Mouse (Mus musculus): ENCODE measurements around the gene Elmo1. TPM values are rescaled to one million over a fixed set of nuclear protein-coding genes. Genes with fewer than 3 reads are reported as not detected.

Elmo1 gene
- polyA plus RNA-seq, 1 experiment from 2014 or later = 49.5 TPM

DNA sequence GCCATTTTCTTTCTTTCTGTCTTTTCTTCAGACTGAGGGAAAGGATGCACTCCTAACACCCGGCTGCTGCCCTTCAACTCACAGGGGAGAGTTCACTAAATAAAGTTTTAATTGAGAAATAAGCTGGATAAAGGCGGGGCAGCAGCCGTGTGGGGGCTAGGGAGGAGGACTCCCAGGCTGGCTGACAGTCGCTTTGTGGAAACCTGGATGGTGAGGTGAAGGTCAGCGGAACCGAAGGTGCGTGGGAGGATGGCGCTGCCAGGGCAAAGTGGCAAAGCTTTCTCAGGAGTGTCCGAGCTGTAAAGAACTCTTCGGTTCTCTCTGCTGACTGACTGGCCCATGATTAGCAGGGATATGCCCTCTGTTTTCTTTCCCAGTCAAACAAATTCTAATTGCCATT lies 40.2 kb upstream of the Elmo1 start:
- Histone ChIP-seq H3K4me3 (ENCODE audit: low read depth, low read length) (no peak overlapping the region), H3K9ac (replicated peaks; ENCODE audit: low read depth, low read length) (no peak overlapping the region), H3K27ac (ENCODE audit: low read depth, low read length) (no peak overlapping the region), H3K4me1 (ENCODE audit: control insufficient read depth, insufficient read depth, low read length) (no peaks in the 10 kb centered on the region), H3K27me3 (ENCODE audit: control insufficient read depth, insufficient read depth, low read length) (no peaks in the 10 kb centered on the region), H3K4me2 (ENCODE audit: low read depth, low read length) (no peak overlapping the region), H3K36me3 (ENCODE audit: control insufficient read depth, insufficient read depth, low read length) (no peaks in the 10 kb centered on the region), H3K9me3 (ENCODE audit: control insufficient read depth, low read length) (no peaks in the 10 kb centered on the region)
- WGBS = 94% methylated on average over 10 of the region's 10 CpGs
- ATAC-seq (ENCODE audit: low read depth) = no peak

DNA sequence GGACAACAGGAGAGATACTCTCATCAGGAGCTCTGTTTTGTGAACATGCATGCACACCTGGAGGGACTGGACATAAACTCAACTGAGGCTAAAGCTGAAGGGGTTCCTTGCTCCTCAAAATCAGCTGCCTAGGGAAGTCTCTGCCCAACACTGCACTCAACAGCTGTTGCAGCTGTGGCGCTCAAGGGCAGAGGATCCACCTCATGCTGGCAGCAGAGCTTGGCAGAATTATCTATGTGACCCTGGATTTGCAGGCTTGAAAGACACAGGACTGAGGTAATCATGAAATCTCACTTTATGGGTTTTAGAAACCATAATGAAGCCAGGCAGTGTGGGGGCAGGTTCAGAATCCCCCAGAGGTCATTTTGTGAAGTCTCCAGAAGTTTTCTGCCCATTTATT lies 32.5 kb upstream of the Elmo1 start:
- H3K27ac ChIP-seq (ENCODE audit: low read depth, low read length) = no peak overlapping the region
- H3K4me3 ChIP-seq (ENCODE audit: low read depth, low read length) = no peak overlapping the region
- H3K4me1 ChIP-seq (ENCODE audit: control insufficient read depth, insufficient read depth, low read length) = no peaks in the 10 kb centered on the region
- no peaks in the 10 kb centered on the region for H3K36me3 ChIP-seq (ENCODE audit: control insufficient read depth, insufficient read depth, low read length)
- H3K4me2 ChIP-seq (ENCODE audit: low read depth, low read length) = no peak overlapping the region
- ATAC-seq (ENCODE audit: low read depth) = no peak
- H3K27me3 ChIP-seq (ENCODE audit: control insufficient read depth, insufficient read depth, low read length) = no peaks in the 10 kb centered on the region
- H3K9me3 ChIP-seq (ENCODE audit: control insufficient read depth, low read length) = no peaks in the 10 kb centered on the region
- H3K9ac ChIP-seq (replicated peaks; ENCODE audit: low read depth, low read length) = no peak overlapping the region
- WGBS = 80% methylated on average over 1 of the region's 1 CpGs

DNA sequence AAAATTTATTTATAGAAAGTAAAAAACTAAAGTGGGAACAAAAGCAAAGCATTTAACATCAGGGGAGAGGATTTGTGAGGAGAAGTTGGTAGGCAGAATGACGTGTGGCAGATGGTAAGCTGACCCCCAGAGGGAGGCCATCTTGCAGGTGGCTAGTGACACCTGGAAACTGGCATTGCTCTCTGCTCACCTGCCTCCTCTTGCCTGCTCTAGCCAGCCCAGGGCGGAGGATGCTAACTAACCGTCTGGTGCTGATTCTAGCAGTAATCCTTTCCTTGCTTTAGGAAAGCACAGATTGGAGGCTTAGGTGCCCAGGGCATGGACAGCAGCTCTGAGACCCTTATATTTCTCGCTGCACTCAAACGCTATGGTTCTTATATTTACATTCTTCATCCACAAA lies 29.4 kb upstream of the Elmo1 start:
- Histone ChIP-seq H3K9ac (replicated peaks; ENCODE audit: low read depth, low read length) (no peak overlapping the region), H3K4me2 (ENCODE audit: low read depth, low read length) (no peak overlapping the region), H3K36me3 (ENCODE audit: control insufficient read depth, insufficient read depth, low read length) (no peaks in the 10 kb centered on the region), H3K27me3 (ENCODE audit: control insufficient read depth, insufficient read depth, low read length) (no peaks in the 10 kb centered on the region), H3K9me3 (ENCODE audit: control insufficient read depth, low read length) (no peaks in the 10 kb centered on the region), H3K27ac (ENCODE audit: low read depth, low read length) (no peak overlapping the region), H3K4me1 (ENCODE audit: control insufficient read depth, insufficient read depth, low read length) (no peaks in the 10 kb centered on the region), H3K4me3 (ENCODE audit: low read depth, low read length) (no peak overlapping the region)
- no peak for ATAC-seq (ENCODE audit: low read depth)
- 84% methylated on average over 5 of the region's 5 CpGs for WGBS

DNA sequence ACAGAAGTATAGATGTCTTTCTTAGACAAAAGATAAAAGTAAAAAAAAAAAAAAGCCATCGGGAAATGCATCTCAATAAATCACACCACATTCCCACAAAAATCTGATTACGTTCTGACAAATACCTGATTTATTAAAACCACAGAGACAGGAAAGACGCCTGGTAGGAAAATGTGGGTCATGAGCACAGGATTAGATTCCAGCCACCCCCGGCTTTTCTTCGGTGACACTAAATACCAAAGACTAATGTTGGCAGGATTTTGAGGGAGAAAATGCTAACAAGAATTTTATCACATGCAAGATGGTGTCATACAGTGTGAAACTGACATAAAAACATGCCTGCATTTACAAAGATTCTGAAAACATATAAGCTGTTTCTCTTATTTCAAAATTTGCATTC lies 27.1 kb upstream of the Elmo1 start:
- H3K4me3 ChIP-seq (ENCODE audit: low read depth, low read length) = no peak overlapping the region
- H3K9ac ChIP-seq (replicated peaks; ENCODE audit: low read depth, low read length) = no peak overlapping the region
- no peaks in the 10 kb centered on the region for H3K4me1 ChIP-seq (ENCODE audit: control insufficient read depth, insufficient read depth, low read length)
- no peak for ATAC-seq (ENCODE audit: low read depth)
- WGBS = 78% methylated on average over 5 of the region's 5 CpGs
- no peaks in the 10 kb centered on the region for H3K36me3 ChIP-seq (ENCODE audit: control insufficient read depth, insufficient read depth, low read length)
- H3K27ac ChIP-seq (ENCODE audit: low read depth, low read length) = no peak overlapping the region
- no peaks in the 10 kb centered on the region for H3K27me3 ChIP-seq (ENCODE audit: control insufficient read depth, insufficient read depth, low read length)
- no peak overlapping the region for H3K4me2 ChIP-seq (ENCODE audit: low read depth, low read length)
- H3K9me3 ChIP-seq (ENCODE audit: control insufficient read depth, low read length) = no peaks in the 10 kb centered on the region

DNA sequence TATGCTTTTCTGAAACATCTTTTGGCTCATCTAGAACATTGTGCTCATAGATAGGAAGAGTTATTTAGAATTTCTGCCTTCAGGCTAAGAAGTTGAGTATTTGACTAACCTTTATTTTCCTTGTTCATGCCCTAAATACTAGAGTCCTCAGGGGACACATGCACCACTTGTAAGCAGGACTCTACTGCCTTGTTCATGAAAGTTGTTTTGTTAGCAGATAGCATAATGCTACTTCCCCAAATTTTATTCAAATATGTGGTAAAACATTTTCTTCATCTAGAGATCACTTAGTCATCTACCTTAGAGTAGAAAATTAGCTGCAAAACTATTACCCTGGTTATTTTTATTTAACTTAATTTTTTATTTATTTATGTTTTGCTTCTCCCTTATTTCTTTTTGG lies 18.4 kb upstream of the Elmo1 start:
- Histone ChIP-seq H3K27me3 (ENCODE audit: control insufficient read depth, insufficient read depth, low read length) (no peaks in the 10 kb centered on the region), H3K9me3 (ENCODE audit: control insufficient read depth, low read length) (no peaks in the 10 kb centered on the region), H3K36me3 (ENCODE audit: control insufficient read depth, insufficient read depth, low read length) (no peaks in the 10 kb centered on the region), H3K4me3 (ENCODE audit: low read depth, low read length) (no peak overlapping the region), H3K9ac (replicated peaks; ENCODE audit: low read depth, low read length) (no peak overlapping the region), H3K4me1 (ENCODE audit: control insufficient read depth, insufficient read depth, low read length) (no peaks in the 10 kb centered on the region), H3K4me2 (ENCODE audit: low read depth, low read length) (no peak overlapping the region), H3K27ac (ENCODE audit: low read depth, low read length) (no peak overlapping the region)
- no peak for ATAC-seq (ENCODE audit: low read depth)

DNA sequence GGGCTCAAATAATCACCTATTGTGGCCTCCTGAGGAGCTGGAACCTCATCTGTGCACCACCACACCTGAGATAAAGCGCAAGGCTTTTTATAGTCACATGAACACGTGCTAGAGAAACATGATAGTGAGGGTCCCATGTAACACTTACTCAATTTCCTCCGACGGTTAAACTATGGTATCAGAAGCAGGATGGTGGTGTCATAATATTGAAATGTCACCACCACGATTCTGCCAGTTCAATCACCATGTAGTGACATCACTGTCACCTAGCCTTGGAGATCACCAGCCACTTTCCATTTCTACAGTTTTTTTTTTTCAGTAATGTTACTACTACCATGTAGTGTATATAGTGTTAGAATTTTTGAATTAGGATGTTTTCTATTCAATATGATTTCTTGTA lies 17.4 kb upstream of the Elmo1 start:
- H3K4me1 ChIP-seq (ENCODE audit: control insufficient read depth, insufficient read depth, low read length) = no peaks in the 10 kb centered on the region
- no peaks in the 10 kb centered on the region for H3K9me3 ChIP-seq (ENCODE audit: control insufficient read depth, low read length)
- H3K4me2 ChIP-seq (ENCODE audit: low read depth, low read length) = no peak overlapping the region
- H3K4me3 ChIP-seq (ENCODE audit: low read depth, low read length) = no peak overlapping the region
- WGBS = 93% methylated on average over 5 of the region's 5 CpGs
- no peak for ATAC-seq (ENCODE audit: low read depth)
- no peak overlapping the region for H3K9ac ChIP-seq (replicated peaks; ENCODE audit: low read depth, low read length)
- H3K36me3 ChIP-seq (ENCODE audit: control insufficient read depth, insufficient read depth, low read length) = no peaks in the 10 kb centered on the region
- H3K27ac ChIP-seq (ENCODE audit: low read depth, low read length) = no peak overlapping the region
- no peaks in the 10 kb centered on the region for H3K27me3 ChIP-seq (ENCODE audit: control insufficient read depth, insufficient read depth, low read length)

DNA sequence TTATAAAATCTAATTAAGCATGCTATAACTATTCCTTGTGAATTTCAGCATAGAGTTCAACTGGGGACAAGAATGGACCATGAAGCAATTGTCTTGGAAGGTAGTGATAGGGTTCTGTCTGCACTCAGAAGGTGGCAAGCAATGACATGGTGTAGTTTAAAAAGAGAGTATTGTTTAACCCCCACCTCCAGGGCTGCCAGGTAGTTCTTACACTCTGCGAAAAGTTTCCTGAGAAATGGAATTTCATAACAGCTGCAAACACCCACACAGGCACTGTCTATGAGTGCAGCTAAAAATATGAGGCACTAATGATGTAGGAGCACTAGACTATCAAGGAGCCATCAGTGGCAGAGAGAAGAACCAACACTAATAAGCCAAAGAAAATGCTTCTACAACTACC lies 13.9 kb upstream of the Elmo1 start:
- Histone ChIP-seq H3K9ac (replicated peaks; ENCODE audit: low read depth, low read length) (no peak overlapping the region), H3K4me2 (ENCODE audit: low read depth, low read length) (no peak overlapping the region), H3K27ac (ENCODE audit: low read depth, low read length) (no peak overlapping the region), H3K4me1 (ENCODE audit: control insufficient read depth, insufficient read depth, low read length) (no peaks in the 10 kb centered on the region), H3K4me3 (ENCODE audit: low read depth, low read length) (no peak overlapping the region), H3K27me3 (ENCODE audit: control insufficient read depth, insufficient read depth, low read length) (no peaks in the 10 kb centered on the region), H3K9me3 (ENCODE audit: control insufficient read depth, low read length) (no peaks in the 10 kb centered on the region), H3K36me3 (ENCODE audit: control insufficient read depth, insufficient read depth, low read length) (no peaks in the 10 kb centered on the region)
- no peak for ATAC-seq (ENCODE audit: low read depth)
- 89% methylated on average over 1 of the region's 1 CpGs for WGBS

DNA sequence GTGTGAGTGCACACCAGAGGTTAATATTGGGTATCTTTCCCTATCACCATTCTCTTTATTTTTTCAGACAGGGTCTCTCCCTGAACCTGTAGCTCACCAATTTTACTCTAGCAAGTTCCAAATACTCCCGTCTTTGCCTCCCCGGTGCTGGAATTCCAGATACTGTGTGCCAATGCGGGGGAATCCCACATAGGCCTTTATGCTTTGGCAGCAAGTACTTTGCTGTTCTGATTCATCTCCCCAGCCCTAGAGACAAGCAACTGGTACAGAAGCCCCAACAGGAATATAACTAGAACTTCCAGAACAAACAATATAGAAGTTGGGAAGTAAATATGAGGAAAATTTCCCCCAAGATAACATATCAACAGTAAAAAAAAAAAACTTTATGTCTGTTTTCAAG lies 13.2 kb upstream of the Elmo1 start:
- H3K9me3 ChIP-seq (ENCODE audit: control insufficient read depth, low read length) = no peaks in the 10 kb centered on the region
- H3K4me3 ChIP-seq (ENCODE audit: low read depth, low read length) = no peak overlapping the region
- no peak overlapping the region for H3K9ac ChIP-seq (replicated peaks; ENCODE audit: low read depth, low read length)
- H3K27ac ChIP-seq (ENCODE audit: low read depth, low read length) = no peak overlapping the region
- WGBS = 92% methylated on average over 3 of the region's 3 CpGs
- no peak overlapping the region for H3K4me2 ChIP-seq (ENCODE audit: low read depth, low read length)
- no peak for ATAC-seq (ENCODE audit: low read depth)
- no peaks in the 10 kb centered on the region for H3K4me1 ChIP-seq (ENCODE audit: control insufficient read depth, insufficient read depth, low read length)
- no peaks in the 10 kb centered on the region for H3K36me3 ChIP-seq (ENCODE audit: control insufficient read depth, insufficient read depth, low read length)
- H3K27me3 ChIP-seq (ENCODE audit: control insufficient read depth, insufficient read depth, low read length) = no peaks in the 10 kb centered on the region

DNA sequence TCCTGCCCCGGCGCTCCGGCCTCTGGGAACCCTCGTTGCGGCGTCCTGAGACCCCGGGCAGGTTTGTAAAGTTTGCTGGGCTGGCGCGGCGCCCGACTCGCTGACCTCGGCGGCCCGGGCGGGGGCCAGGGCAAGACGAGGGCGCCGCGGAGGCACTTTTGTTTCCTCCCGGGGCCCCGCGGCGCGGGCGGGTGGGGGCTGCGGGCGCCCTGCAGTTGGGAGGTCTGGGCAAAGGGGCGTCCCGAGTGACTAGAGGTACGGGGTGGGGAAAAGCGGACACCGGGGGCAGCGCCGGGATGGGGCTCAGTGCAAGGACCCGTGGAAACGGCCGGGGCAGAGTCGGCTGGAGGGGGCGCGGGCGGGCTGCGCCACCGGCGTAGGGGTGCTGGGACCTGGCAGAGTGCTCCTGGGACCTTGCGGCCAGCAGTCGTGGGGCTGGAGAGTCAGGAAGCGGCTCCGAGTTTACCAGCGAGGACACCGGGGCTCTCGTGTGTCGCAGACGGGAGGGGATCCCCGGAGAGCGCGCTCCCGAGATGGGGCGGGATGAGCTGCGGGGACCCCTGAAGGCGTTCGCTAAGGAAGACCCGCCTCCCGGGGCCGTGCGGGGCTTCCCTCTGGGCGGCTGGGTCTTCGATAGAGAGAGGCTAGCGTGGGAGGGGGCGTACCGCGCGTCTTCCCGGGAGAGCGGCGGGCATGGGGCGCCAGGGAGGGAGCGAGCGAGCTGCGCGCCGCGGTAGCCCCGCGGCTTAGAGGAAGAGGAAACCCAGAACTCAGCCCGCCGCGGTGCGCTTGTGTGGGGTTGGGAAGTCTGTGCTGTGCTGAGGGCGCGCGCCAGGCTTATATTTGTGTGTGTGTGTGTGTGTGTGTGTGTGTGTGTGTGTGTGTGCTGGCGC lies 561 bp downstream of the Elmo1 start:
- WGBS = under 1% methylated on average over 73 of the region's 93 CpGs

More for the DNA sequence above, 561 bp downstream of the Elmo1 start:
- no peaks in the 10 kb centered on the region for H3K27me3 ChIP-seq (ENCODE audit: control insufficient read depth, insufficient read depth, low read length)
- no peaks in the 10 kb centered on the region for H3K36me3 ChIP-seq (ENCODE audit: control insufficient read depth, insufficient read depth, low read length)
- H3K4me1 ChIP-seq (ENCODE audit: control insufficient read depth, insufficient read depth, low read length) = no peaks in the 10 kb centered on the region
- peak overlapping the region; percentile 73 for H3K27ac ChIP-seq (ENCODE audit: low read depth, low read length)
- peak overlapping the region; percentile 89 for H3K4me3 ChIP-seq (ENCODE audit: low read depth, low read length)
- peak overlapping the region; percentile 97 for H3K4me2 ChIP-seq (ENCODE audit: low read depth, low read length)
- peak; percentile 83 for ATAC-seq (ENCODE audit: low read depth)
- H3K9me3 ChIP-seq (ENCODE audit: control insufficient read depth, low read length) = no peaks in the 10 kb centered on the region
- peak overlapping the region; percentile 66 for H3K9ac ChIP-seq (replicated peaks; ENCODE audit: low read depth, low read length)
